Mouse (Mus musculus) small intestine, adult 2 months (tissue): ENCODE data around the gene Emg1.

Source experiments
- CTCF ChIP-seq: fragments of 200-500 bp; IDR thresholded peaks from 2 replicates; pipeline ENCODE4 v1.5.1; 2012; ENCODE audit warnings: low read depth, mild to moderate bottlenecking, control low read depth, inconsistent platforms, low read length, moderate library complexity, mixed read lengths; ENCODE audit not compliant: insufficient replicate concordance, insufficient read length; ENCODE audit errors: extremely low read depth
- POLR2A ChIP-seq: fragments of 200-500 bp; IDR thresholded peaks from 2 replicates; pipeline ENCODE4 v1.6.1; 2012; ENCODE audit warnings: low read depth, mild to moderate bottlenecking, control low read depth, inconsistent platforms, low read length, moderate library complexity

- TF ChIP-seq POLR2A = no peak
- TF ChIP-seq CTCF = no peak
Observed at GRCm38 (mm10) chr6:124728621-124729020, 16.6 kb upstream of the Emg1 start.
